9 mouse cellular contexts compared by ENCODE assay signal in the genomic region with DNA sequence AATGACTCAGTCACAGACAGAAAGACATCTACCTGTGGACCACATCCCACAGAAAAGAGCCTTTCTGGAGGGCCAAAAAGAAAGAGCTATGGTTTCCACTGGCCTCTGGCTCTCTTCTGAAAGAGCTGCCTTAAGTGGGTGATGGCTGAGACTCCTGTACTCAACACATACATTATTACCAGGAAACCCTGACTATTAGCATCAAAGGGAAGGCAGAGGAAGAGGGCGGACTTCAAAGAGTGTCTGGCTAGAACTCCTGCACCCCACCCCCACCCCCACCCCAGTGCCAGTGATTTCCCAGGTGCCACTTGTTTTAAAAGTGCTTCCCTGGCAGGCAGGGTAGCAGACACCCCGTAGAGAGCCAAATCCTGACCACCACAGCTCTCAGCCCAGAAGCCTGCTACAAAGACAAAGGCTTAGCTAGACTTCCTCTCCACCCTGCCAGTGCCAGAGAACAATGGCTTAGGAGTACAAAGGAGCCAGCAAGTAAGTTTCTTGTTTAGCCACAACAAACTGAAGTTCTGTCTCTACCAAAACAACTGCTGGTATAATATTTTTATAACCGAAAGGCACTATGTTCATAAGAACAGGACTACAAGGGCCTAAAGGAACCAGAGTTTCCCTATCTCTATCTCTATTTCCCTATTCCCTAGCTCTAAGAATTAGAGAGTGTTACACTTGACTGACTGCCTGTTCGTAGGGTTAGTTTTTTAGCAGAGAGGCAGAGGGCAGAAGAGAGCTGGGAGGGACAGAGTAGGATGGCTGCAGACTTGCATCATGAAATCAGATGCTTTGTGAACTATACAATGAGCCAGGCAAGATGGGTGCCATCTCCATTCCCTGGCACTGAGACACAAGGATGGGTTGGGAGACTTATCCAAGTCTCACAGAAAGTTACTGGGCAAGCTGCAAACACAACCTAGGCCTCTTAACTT. TPM values are rescaled to one million over a fixed set of nuclear protein-coding genes. Genes with fewer than 3 reads are reported as not detected.
DNase-seq lines count a peak whose midpoint lies in the region; ATAC-seq and TF ChIP-seq lines count a peak whose summit lies in the region.
"Had no signal": no experiment of that assay in that cellular context is flagged by ENCODE, and none has a peak within 500 bp of the region (broad histone marks: within the 10 kb centered on the region; RNA-seq: fewer than 3 reads in every experiment).

No protein-coding gene starts in this region.

- H3K4me1 ChIP-seq in heart, embryonic 10.5 days = peaks cover 12% of the 10 kb centered on the region
- H3K4me1 ChIP-seq in forebrain, postnatal 0 days (ENCODE audit: insufficient read depth) = no peaks in the 10 kb centered on the region
- H3K4me1 ChIP-seq in midbrain, postnatal 0 days (ENCODE audit: insufficient read depth, low read length) = no peaks in the 10 kb centered on the region

- TF ChIP-seq CTCF in forebrain, postnatal 0 days (IDR thresholded peaks at IDR 0.05; ENCODE audit: low read depth) = peak; percentile 24; the same call in 1 of the 2 replicates
- peak; percentile 46 for TF ChIP-seq CTCF in midbrain, postnatal 0 days (IDR thresholded peaks at IDR 0.05)

- H3K4me2 ChIP-seq in forebrain, postnatal 0 days (ENCODE audit: low read depth) = no peak overlapping the region
- no peak overlapping the region for H3K4me2 ChIP-seq in midbrain, postnatal 0 days (ENCODE audit: low read depth, low read length, poor library complexity, severe bottlenecking)

- peaks cover 86% of the 10 kb centered on the region for H3K36me3 ChIP-seq in heart, embryonic 10.5 days
- peaks cover 63% of the 10 kb centered on the region for H3K36me3 ChIP-seq in forebrain, postnatal 0 days (ENCODE audit: insufficient read depth)
- peaks cover 33% of the 10 kb centered on the region for H3K36me3 ChIP-seq in midbrain, postnatal 0 days (ENCODE audit: insufficient read depth, low read length)

- H3K27ac ChIP-seq in heart, embryonic 10.5 days = peak overlapping the region; percentile 36; the same call in 1 of the 2 replicates
- H3K27ac ChIP-seq in forebrain, postnatal 0 days (ENCODE audit: low read depth, low read length) = no peak overlapping the region
- no peak overlapping the region for H3K27ac ChIP-seq in midbrain, postnatal 0 days (ENCODE audit: low read depth, low read length)

- 47% methylated on average over 4 of the region's 4 CpGs for WGBS in heart, embryonic 10.5 days
- 21% methylated on average over 4 of the region's 4 CpGs for WGBS in forebrain, postnatal 0 days
- WGBS in midbrain, postnatal 0 days = 19% methylated on average over 4 of the region's 4 CpGs

- no peaks in the 10 kb centered on the region for H3K27me3 ChIP-seq in heart, embryonic 10.5 days (ENCODE audit: insufficient read depth, poor library complexity, severe bottlenecking)
- H3K27me3 ChIP-seq in forebrain, postnatal 0 days (ENCODE audit: insufficient read depth, low read length) = no peaks in the 10 kb centered on the region
- H3K27me3 ChIP-seq in midbrain, postnatal 0 days (ENCODE audit: insufficient read depth, low read length) = no peaks in the 10 kb centered on the region

- no peak overlapping the region for H3K9ac ChIP-seq in forebrain, postnatal 0 days
- H3K9ac ChIP-seq in midbrain, postnatal 0 days (replicated peaks; ENCODE audit: low read length, poor library complexity, severe bottlenecking) = no peak overlapping the region

- H3K9me3 ChIP-seq in heart, embryonic 10.5 days = no peaks in the 10 kb centered on the region
- H3K9me3 ChIP-seq in forebrain, postnatal 0 days (ENCODE audit: low read length) = no peaks in the 10 kb centered on the region
- H3K9me3 ChIP-seq in midbrain, postnatal 0 days (ENCODE audit: low read length) = no peaks in the 10 kb centered on the region

- ATAC-seq in forebrain, postnatal 0 days = no peak
- no peak for ATAC-seq in midbrain, postnatal 0 days (ENCODE audit: low FRiP score)

- no peak overlapping the region for H3K4me3 ChIP-seq in heart, embryonic 10.5 days
- no peak overlapping the region for H3K4me3 ChIP-seq in forebrain, postnatal 0 days (ENCODE audit: low read depth, low read length)
- no peak overlapping the region for H3K4me3 ChIP-seq in midbrain, postnatal 0 days (ENCODE audit: low read depth, low read length)

- DNase-seq in heart, embryonic 10.5 days (ENCODE audit: low spot score) = no peak
- no peak for DNase-seq in heart, postnatal 4 days
- DNase-seq in ES-CJ7 (ENCODE audit: low read depth, low spot score) = peak; percentile 84
- DNase-seq in forebrain, postnatal 0 days = no peak
- no peak for DNase-seq in midbrain, postnatal 0 days (ENCODE audit: low spot score)
- no peak for DNase-seq in cerebellum, postnatal 36 days
- no peak for DNase-seq in cerebellum, adult 9-10 months
- no peak for DNase-seq in layer of hippocampus, adult 9-11 months

RNA-seq across cellular contexts. Expression of a gene that starts 29.3 kb away (rescaled TPM):
- polyA plus RNA-seq in heart, embryonic 10.5 days (2016; fragmentation: Nextera tagmentation; extraction: Ambion mirVana) = 39.9 and 41.7 TPM in 2 replicates
- 10 to 100 TPM; 27.9 to 34.3 TPM for total RNA-seq in heart, postnatal 4 days (2021)
- 32.0 and 38.5 TPM in 2 replicates for total RNA-seq in forebrain, postnatal 0 days (2014; rRNA removed)
- 44.4 and 58.2 TPM in 2 replicates for polyA plus RNA-seq in forebrain, postnatal 0 days (2015; fragmentation: Nextera tagmentation; extraction: Ambion mirVana)
- 38.1 and 46.8 TPM in 2 replicates for total RNA-seq in midbrain, postnatal 0 days (2014; rRNA removed)
- 54.6 and 55.4 TPM in 2 replicates for polyA plus RNA-seq in midbrain, postnatal 0 days (2015; fragmentation: Nextera tagmentation; extraction: Ambion mirVana)

RNA-seq across cellular contexts. Expression of a gene that starts 32.8 kb away (rescaled TPM):
- polyA plus RNA-seq in heart, embryonic 10.5 days (2016; fragmentation: Nextera tagmentation; extraction: Ambion mirVana) = 0.53 and 0.54 TPM in 2 replicates
- under 1 TPM; 0.17 to 0.23 TPM for total RNA-seq in heart, postnatal 4 days (2021)
- not detected in 2 replicates for total RNA-seq in forebrain, postnatal 0 days (2014; rRNA removed)
- 0.12 and 0.31 TPM in 2 replicates for polyA plus RNA-seq in forebrain, postnatal 0 days (2015; fragmentation: Nextera tagmentation; extraction: Ambion mirVana)
- 0.24 TPM in 1 of 2 replicates, not detected in the other for total RNA-seq in midbrain, postnatal 0 days (2014; rRNA removed)
- polyA plus RNA-seq in midbrain, postnatal 0 days (2015; fragmentation: Nextera tagmentation; extraction: Ambion mirVana) = 0.25 TPM in 1 of 2 replicates, not detected in the other
- total RNA-seq: MEL had no signal
